Mouse (Mus musculus): Measurements from ENCODE around the gene Rps13.
"Not testable (repeated sequence)": the region's sequence is repeated elsewhere in the genome, so short reads cannot be mapped to it uniquely, and the experiment has no call there.

The Rps13 gene

DNA sequence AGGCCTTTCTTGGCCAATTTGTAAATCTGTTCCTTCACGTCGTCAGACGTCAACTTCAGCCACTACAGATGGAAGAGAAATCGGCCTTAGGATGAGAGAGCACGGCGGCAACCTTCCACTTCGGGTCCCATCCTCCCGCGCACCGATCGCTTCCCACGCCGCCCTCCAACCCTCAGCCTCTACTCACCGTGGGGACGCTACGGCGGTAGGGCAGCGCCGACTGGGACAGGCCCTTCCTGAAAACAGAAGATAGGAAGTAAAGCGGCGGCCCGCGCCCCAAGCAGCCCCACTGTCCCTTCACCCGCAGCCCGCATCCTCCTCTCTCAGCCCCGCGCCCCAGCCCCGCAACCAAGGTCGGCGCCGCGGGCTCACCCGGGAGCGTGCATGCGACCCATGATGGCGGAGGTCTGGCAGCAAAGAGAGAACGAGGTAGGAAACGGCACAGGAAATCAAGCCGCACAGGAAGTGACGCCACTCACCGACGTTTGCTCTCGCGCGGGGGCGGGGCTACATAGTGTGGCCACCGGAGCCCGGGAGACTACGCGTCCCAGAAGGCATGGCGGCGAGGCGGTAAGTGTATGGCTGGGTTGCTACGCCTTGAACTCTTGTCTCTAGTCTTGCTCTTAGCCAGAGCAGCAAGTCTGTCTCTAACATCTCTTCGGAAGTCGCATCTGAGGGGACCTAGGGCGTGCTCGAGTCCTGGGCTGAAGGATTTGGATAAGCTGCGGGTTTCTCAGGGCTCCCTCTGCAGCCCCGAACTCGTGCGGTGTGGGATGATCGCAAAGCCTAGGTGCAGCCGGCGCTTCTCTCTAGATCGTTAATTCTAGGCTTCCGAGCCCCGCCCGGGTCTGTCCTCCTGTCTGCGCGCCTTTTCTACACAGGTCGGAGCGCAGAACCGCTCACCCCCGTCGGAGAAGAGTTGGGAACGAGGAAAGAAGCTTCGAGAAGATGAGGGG is at the start of gene Rps13:
Gene Rps13 (minus strand): TSS at position 483 of the 956 bp plus-strand sequence.
- peak; percentile 98 for DNase-seq

DNA sequence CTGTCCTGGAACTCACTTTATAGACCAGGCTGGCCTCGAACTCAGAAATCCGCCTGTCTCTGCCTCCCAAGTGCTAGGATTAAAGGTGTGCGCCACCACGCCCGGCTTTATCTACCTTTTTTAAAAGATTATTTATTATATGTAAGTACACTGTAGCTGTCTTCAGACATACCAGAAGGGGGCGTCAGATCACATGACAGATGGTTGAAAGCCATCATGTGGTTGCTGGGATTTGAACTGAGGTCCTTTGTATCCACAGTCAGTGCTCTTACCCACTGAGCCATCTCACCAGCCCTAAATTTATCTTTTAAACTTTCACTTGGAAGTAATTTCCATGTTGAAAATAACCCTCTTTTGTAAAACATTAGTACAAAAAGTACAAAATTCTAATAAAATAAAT is 45.2 kb upstream of the Rps13 start:
- not testable (repeated sequence) for DNase-seq

DNA sequence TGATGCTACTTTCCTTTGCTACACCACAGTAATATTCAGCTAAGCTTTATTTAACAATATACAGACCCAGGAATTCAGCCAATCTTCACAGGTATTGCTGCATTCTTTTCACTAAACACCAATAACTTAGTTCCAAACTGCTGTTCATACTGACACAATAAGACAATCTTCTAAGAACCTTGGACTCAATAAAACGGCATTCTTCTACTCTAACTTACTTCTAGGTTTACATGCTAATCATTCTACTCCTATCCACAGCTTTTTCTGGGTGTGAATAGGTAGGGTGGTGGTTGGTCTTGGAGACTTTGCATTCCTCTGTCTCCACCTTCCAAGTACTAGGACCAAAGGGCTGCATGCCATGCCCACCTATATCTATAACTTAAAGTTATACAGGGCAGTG is 40.3 kb upstream of the Rps13 start:
- no peak for DNase-seq

DNA sequence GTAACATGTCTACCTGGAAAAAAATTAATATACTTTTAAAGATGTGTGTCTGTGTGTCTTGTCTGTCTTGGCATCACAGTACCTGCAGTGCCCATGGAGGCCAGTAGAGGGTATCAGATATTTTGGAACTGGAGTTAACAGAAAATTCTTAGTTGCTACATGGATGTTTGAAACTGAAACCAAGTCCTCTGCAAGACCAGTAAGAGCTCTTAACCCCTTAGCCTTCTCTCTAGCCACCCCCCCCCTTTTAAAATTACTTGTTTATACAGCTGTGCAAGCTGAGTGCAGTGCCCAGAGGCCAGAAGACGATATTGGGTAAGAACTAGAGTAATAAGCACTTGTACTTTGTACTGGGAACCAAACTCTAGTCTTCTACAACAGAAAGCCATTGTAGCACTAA is 2.2 kb upstream of the Rps13 start:
- peak; percentile 80 for DNase-seq

DNA sequence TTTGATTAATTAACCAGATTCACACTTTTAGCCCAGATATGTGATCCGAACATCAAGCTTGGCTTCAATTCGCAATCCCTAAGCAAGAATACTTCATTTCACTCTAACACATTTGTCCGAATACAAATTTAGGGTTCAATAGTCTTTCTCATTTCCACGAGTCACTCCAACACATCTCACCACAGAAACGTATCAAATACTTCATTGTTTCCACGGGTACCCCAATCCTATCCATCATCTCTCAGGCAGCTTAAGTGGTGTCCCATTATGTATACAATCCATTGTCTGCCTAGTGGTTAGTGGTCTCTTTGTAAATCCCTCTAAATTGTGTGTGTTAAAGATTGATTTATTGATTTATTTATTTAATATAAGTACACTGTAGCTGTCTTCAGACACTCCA is 1.1 kb upstream of the Rps13 start:
- no peak for DNase-seq

DNA sequence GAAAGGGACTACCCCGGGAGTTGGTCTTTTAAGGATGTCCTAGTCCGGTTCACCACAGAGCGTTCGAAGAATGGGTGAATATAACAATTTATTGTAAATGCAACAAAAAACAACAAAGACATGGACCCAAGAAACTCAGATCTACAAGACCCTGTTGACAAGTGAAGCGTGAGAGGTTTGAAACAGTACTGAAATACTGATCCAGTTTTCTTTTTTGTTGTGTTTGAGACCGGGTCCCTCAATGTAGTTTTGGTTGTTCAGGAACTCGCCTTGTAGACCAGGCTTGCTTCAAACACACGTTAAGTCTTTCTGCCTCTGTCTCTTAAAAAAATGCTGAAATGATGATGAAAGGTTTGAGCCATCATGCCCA is 659 bp upstream of the Rps13 start:
- no peak for DNase-seq

DNA sequence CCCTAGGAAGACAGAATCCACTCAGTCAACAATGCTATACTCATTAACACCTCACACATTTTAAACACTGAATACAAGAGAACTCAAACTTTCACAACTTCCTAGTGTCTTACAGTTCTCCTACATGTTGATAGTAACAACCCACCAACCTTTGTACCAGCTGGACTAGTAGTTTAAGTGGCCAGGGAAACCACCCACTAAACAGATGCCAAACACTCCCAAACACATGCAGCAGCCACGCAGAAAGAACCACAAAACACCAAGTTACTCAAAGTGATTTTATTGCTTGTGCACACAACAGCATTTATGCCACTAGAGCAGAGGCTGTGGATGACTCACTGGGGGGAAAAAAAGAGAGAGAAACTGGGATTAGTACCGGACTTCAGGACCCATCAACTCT is 2.7 kb downstream of the Rps13 start:
- DNase-seq: no peak

DNA sequence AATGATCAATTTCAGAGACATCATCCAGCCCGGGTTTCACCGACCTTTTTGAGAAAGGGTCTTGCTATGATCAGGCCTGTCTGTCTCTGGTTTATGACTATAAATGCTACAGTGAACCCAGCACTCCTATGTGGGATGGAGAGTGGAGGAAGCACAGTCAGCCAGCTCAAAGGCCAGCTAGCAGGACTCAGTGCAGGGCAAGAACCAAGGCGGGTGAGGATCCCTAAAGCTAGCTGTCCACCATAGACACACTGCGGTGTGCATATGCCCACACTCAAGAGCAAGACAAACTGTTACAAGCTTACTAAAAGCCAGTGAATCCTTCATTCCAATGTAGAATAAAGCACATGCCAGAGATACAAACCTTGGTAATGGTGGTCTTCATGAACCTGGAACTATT is 4.1 kb downstream of the Rps13 start:
- DNase-seq: no peak

DNA sequence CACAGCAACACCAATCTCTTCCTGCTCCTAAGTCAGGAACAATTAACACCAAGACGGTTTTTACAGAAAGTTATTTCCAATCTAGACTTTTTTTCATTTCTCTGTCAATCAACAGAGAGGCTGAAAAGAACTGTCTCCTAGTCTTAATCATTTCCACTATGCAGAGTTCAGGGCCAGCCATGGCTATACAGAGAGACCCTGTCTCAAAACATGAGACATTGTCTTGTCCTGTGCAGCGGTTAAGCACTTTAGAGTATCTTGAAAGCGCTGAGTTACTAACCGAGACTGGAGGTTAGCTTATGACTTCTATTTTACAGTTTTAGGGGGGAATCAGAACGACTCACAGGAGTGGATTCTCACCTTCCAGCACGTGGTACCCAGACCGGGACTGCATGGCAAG is 5.2 kb downstream of the Rps13 start:
- DNase-seq: no peak

DNA sequence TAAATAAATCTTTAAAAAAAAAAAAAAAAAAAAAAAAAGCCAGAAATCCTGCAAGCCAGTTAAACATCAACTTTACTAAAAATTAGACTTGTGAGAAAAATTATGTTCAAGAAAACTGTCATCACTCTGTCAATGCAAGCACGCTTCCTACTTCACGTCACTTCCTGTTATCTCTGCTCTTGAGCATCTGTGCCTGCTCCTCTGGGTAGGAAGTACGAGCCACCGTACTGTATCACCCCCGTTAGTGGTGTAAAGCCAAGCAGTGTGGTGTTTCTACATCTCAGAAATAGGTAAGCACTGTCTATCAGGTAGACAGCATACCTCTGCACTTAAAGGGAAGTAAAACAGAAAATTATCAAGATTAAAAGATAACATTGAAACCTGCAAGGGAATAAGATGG is 6.1 kb downstream of the Rps13 start:
- no peak for DNase-seq

DNA sequence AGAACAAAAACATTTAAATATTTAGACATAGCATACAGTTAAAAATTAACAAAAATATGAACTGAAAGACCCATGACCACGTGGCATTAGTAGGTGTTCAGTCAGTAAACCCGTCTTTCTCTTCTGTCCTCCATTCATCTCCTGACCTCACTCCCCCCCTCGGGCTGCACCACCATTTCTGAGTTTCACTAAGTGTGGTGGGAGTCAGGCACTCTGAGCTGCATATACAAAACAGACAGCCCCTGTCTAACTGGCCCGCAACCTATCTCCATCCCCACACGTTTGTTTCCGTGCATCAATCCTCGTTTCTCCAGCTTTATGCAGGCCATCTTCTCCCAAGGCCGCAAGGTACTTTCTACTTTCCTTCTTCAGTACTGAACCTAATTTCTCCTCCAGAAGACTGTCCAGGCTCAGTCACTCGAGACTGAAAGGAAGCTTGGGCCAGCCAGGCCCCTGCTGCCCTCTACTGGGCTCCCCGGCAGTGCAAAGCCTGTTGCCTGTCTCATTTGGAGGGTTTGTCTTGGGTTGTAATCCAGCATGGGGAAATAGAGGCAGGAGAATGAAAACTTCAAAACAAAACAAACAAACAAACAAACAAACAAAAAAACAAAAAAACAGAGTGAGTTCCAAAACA is 10.5 kb downstream of the Rps13 start:
- DNase-seq: peak; percentile 84

DNA sequence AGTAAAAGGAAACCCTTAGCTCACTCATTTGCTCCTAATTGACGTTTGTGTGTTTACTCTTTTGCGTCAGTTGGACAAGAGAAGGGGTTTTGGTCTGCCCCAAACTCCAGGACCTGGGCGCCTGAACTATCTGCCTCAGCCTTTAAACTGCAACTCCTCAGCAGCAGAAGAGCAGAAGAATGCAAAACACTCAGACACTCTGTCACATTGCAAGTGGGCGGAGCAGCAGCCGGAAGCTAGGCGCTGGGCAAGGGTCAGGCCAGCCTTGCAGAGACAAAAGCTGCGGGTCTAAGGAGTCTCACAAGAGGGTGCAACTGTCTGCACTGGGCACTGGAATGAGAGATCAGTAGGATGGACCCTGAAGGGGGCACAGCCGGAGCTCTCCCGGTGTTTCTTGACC is 24.5 kb downstream of the Rps13 start:
- DNase-seq: peak; percentile 89

DNA sequence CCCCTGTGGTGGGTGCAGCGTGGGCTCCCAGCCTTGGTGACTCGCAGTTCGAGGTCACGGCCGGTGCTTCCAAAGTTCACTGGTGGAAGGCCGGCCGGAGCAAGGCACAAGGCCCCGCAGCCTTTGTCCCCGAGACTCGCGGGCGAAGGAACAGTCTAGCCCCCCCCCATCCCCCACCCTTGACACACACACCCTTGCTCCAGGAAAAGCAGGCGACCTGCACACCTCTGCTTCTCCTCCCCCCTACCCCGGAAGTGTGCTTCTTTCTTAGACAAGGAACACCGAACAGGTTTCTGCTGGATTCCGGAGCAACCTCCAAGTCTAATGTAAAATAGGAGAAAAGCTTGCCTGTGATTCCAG is 25.4 kb downstream of the Rps13 start:
- DNase-seq: peak; percentile 84

DNA sequence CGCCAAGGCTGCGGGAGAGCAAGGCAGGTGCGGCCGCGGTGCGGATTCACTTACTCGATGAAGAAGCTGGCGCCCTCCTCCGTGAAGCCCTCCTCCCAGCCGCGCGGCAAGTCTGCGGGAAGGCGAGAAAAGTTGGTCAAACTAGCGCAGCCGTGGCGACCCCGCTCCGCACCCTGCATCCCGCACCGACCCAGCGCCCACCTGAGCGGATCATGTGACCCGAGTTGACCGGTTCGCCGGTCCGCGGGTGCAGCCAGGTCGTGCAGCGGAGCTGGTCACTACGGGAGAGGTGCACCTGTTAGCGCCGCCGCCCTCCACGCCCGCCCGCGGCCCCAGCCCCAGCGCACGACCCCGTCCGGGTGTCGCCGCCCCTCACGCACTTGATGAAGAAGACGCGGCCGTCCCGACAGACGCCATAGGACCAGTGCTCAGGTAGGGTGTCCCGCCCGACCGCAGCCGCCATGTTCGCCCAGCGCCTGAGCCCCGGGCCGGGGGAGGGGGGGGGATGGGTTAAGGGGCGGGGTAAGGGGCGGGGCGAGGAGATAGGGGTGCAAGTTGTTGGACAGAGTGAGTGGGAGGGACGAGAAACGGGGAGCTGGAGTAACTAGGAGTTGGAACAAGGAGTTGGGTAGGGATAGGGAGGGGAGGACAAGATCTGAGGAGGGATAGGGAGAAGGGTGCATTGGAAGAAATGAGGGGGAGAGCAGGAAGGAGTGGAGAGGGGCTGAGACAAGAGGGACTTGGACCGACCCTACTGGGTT is 25.9 kb downstream of the Rps13 start, which contains the start of gene Plekha7:
Gene Plekha7 (minus strand): TSS at position 506 of the 761 bp plus-strand sequence.
- peak; percentile 70 for DNase-seq

DNA sequence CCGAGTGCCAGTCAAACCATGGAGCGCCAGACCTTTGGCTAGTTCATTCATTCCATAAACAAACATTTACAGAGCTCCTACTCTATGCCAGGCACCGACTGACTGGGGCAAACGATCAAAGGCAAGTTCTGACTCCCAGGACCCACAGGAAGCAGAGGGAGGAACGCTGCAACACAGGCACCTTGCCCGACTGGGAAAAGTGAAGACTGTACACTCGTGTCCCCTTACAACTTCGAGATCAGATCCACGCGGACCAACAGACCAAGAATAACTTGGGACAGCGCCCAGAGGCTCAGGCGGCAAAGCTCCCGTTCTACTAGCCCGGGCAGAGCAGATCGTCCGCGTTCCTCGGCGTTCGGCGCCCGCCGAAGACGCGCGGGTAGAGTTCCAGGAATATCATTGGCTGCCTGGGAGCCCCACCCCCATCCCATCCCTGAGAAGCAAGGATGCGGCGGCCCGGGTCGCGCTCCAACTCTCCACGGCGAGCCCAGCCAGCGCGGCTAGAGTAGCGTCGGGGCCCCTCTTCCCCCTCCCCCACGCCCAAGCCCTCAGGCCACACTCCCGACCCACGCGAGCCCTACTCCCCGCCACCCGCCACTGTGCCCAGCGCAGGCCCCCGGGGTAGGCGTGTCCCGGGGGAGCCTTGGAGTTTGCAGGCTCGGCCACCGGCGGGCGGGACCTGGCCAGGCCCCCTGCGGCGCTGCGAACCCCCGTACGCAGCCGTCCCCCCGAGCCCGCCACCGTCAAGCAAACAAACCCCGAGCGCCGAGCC is 26.7 kb downstream of the Rps13 start:
- peak; percentile 92 for DNase-seq

DNA sequence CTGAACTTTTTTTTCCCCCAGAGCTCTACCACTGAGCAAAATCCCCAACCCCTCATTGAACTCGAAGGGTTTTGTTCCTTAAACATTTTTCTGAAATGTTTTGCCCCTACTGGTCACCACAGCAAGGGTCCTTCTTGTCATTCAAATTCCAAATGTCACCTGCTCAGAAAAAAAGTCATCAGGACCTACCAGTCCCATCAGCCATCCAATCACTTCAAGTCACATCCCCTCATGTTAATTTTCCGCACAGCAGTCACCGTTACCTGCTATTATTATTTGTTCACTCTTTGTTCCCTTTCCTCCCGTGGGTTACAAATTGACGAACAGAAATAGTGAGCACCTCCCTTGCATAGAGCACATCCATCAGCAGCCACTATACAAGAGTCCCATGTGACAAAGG is 27.4 kb downstream of the Rps13 start:
- DNase-seq: no peak

DNA sequence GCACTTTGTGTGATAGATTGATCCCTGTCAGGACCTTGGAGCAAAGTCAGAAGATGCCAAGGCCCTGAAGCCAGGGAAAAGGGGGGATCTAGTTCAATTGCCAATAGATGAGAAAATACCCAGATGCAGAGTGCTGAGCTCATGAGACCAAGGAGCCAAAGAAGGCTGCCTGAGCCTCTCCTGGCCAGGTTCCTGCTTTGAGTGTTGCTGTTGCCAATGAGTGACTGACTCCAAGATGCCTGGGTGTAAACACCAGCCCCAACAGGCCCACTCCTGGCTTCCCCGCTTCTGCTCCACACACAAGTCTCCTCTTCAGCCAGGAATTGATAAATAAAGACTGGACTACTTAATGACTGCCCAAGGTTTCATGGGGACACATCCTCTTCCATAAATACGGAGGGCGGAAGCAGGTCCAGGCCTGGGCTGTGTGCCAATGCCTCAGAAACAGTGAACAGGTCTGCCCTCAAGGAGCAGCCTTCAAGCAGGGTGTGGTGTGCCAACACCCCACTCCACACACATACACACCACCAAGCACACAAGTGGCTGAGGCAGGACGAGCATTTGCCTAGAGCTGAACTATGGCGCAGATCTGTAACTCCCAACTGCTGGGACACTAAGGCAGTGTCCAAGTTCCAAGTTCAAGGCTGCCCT is 32.2 kb downstream of the Rps13 start:
- no peak for DNase-seq

DNA sequence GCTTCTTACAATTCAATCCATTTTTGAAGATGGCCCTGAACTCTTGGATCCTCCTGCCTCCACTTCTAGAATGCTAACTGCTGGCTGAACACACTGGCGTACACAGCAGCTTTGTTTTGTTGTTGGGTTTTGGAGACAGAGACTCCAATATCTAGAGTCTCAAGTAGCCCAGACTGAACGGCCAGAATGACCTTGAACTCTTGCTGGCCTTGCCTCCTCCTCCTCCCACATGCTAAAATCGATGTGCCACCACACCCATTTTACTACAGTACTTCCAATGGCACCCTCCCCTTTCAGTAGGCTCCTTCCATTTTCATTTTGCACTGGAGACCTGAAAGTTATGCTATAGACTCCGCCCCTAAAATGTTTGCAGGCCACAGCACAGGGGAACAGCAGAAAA is 32.9 kb downstream of the Rps13 start:
- no peak for DNase-seq

DNA sequence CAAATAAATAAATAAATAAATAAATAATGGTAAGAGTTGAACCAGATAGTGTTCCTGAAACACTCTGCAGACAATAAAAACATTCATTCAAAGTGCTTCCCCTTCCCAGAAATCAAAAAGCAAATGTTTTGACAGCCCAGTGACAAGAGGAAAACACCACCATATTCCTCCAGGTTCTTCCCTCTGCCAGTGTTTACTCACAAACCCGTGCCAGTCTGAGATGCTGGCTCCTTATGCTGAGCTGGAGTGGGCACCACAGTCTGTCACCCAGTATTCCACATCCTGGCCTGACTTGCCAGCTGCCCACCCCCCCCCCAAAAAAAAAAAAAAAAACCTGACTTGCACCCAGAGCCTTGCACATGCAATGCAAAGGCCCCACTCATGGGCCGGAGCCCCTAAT is 35.1 kb downstream of the Rps13 start:
- no peak for DNase-seq

DNA sequence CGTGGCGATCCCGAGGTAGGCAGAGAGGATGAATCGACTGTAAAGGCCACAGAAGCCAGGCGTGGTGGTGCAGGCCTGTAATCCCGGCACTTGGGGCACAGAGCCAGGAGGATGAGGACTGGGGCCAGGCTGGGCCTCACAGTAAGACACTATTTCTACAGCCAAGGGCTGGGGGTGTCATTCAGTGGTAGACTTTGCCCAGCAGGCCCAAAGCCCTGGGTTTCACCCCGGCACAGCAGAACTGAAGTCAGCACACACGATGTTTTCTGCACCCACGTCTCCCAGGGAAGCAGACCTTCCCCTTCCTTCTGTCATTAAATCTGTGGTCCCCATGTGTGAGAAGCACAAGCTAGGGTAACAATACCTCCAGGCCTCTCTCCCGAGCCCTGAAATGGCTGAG is 35.6 kb downstream of the Rps13 start:
- DNase-seq: peak; percentile 81

DNA sequence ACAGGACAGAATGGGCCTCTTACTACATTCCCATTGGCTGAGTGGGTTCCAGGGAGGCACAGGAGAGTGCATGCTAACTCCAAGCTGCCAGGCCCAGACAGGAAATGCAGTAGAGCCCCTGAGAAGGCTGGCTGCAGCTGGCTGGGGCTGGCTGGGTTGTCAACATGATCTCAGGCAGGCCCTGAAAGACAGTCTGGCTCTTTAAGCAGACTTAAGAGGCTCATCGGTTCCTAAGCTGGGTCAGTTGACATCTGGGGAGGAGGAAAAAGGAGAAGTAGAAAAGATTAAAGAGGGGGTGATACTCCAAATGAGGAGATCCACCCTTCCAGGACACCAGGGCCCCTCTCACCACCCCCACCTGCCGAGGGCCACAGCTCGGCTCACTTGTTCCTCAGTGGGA is 39.0 kb downstream of the Rps13 start:
- DNase-seq: peak; percentile 58

DNA sequence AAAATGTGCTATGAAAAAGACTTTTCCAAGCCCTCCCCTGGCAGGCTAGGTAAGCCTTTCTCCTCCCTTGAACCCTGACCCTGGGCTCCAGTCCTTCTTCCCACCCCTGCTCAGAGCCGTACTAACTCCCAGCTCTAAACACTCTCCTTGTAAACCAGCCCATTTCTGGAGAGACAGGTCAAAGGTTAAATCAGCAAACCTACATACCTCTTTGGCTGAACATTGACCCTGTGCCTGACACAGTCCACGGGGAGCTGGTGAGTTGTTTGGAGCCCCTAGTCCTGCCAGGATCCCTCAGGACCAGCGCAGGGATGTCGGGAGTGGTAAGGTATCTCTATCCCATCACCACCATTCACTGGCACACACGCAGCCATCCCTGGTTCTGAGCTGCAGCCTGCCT is 41.6 kb downstream of the Rps13 start:
- peak; percentile 82 for DNase-seq
